Mouse (Mus musculus): ENCODE measurements around the gene Gadl1. TPM values are rescaled to one million over a fixed set of nuclear protein-coding genes. Genes with fewer than 3 reads are reported as not detected.

The Gadl1 gene
- polyA plus RNA-seq, 1 experiment from 2014 or later = 1.7 TPM

GRCm38 (mm10) chr9:115990661-115991060, 81.4 kb downstream of the Gadl1 start:
- H3K27me3 ChIP-seq (replicated peaks) = no peaks in the 10 kb centered on the region
- WGBS = 90% methylated on average over 7 of the region's 7 CpGs
- ATAC-seq (ENCODE audit: insufficient read depth, low FRiP score, low read depth) = no peak
- H3K9ac ChIP-seq = no peak overlapping the region
- H3K27ac ChIP-seq = no peak overlapping the region
- H3K4me2 ChIP-seq = no peak overlapping the region
- no peaks in the 10 kb centered on the region for H3K9me3 ChIP-seq
- H3K36me3 ChIP-seq = no peaks in the 10 kb centered on the region
- no peak overlapping the region for H3K4me3 ChIP-seq (replicated peaks)
- no peaks in the 10 kb centered on the region for H3K4me1 ChIP-seq

GRCm38 (mm10) chr9:115994772-115995171, 85.5 kb downstream of the Gadl1 start:
- H3K36me3 ChIP-seq = no peaks in the 10 kb centered on the region
- H3K27me3 ChIP-seq (replicated peaks) = no peaks in the 10 kb centered on the region
- peak overlapping the region; percentile 28; the same call in 1 of the 2 replicates for H3K27ac ChIP-seq
- ATAC-seq (ENCODE audit: insufficient read depth, low FRiP score, low read depth) = peak; percentile 47; the same call in 1 of the 2 replicates
- H3K9me3 ChIP-seq = no peaks in the 10 kb centered on the region
- no peaks in the 10 kb centered on the region for H3K4me1 ChIP-seq
- H3K4me2 ChIP-seq = no peak overlapping the region
- H3K9ac ChIP-seq = no peak overlapping the region
- no peak overlapping the region for H3K4me3 ChIP-seq (replicated peaks)
- 38% methylated on average over 2 of the region's 2 CpGs for WGBS

DNA sequence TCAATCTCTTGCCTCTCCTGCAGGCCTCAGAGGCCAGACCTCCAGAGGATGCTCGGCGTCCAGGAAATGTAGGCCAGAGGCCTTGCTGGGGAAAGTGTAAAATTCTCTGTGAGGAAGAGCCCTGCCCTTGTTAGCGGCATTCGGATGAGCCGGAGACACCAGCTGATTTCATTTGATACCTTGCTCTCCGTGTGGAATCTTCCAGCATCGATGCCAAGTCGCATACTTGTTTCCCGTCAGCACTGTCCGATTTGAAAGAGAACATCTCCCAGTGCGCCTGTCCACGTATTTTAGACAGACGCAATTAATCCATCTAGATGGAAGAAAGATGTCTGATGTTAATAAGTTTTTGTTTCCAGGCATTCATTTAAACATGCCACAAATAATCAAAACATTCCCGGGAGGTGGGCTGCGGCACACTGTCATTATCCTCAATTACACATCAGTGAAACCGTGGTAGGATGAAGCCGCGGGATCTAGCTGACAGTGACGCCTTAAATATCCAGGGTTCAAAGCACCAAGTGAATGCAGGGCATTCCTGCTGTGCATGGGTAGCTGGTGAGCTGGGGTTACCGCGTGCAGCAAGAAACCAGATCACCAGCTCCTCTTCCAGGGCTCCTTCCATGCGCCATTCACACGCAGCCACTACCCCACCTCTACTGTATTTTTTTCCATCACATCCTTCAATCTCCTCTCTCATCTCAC, 86.8 kb downstream of the Gadl1 start:
- no peaks in the 10 kb centered on the region for H3K9me3 ChIP-seq
- no peak for ATAC-seq (ENCODE audit: insufficient read depth, low FRiP score, low read depth)
- no peaks in the 10 kb centered on the region for H3K4me1 ChIP-seq
- no peak overlapping the region for H3K4me2 ChIP-seq
- no peaks in the 10 kb centered on the region for H3K27me3 ChIP-seq (replicated peaks)
- no peaks in the 10 kb centered on the region for H3K36me3 ChIP-seq
- 75% methylated on average over 23 of the region's 23 CpGs for WGBS
- H3K4me3 ChIP-seq (replicated peaks) = no peak overlapping the region
- H3K27ac ChIP-seq = no peak overlapping the region
- H3K9ac ChIP-seq = no peak overlapping the region

GRCm38 (mm10) chr9:115998383-115998782, 89.1 kb downstream of the Gadl1 start:
- no peaks in the 10 kb centered on the region for H3K4me1 ChIP-seq
- H3K27me3 ChIP-seq (replicated peaks) = no peaks in the 10 kb centered on the region
- ATAC-seq (ENCODE audit: insufficient read depth, low FRiP score, low read depth) = no peak
- H3K4me2 ChIP-seq = no peak overlapping the region
- H3K36me3 ChIP-seq = no peaks in the 10 kb centered on the region
- WGBS = 62% methylated on average over 4 of the region's 4 CpGs
- no peak overlapping the region for H3K27ac ChIP-seq
- no peaks in the 10 kb centered on the region for H3K9me3 ChIP-seq
- H3K4me3 ChIP-seq (replicated peaks) = no peak overlapping the region
- no peak overlapping the region for H3K9ac ChIP-seq

DNA sequence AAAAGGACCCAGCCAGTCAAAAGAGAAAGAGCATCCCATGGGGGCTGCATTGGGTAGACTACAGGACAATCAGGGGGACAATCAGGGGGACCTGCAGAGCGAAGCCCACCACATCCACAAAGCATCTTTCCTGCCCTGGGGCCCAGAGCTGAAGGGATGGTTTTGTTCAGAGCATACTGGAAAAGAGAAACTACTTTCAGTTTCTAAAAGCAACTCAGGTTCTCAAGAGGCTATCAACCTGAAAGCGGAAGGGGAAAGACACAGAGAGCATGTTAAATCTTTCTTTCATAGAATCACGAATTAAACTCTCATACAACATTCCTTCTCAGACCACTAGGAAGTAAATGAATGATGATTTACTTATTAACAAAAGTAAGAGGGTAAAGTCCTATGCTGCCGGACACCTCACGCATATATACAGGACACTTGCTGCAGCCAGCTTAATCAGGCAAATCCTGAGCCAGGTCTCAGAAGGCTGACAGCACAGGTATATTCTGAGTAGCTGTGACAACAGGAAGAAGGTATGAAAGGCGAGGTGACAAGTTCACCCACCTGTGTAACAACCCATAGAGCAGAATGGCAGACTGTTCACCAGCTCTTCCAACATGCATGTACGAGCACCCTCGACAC, 90.2 kb downstream of the Gadl1 start:
- ATAC-seq (ENCODE audit: insufficient read depth, low FRiP score, low read depth) = no peak
- Histone ChIP-seq H3K27me3 (replicated peaks) (no peaks in the 10 kb centered on the region), H3K4me2 (no peak overlapping the region), H3K4me1 (no peaks in the 10 kb centered on the region), H3K27ac (no peak overlapping the region), H3K4me3 (replicated peaks) (no peak overlapping the region), H3K36me3 (no peaks in the 10 kb centered on the region), H3K9me3 (no peaks in the 10 kb centered on the region), H3K9ac (no peak overlapping the region)
- 80% methylated on average over 8 of the region's 8 CpGs for WGBS

- no peak overlapping the region for H3K27ac ChIP-seq
- H3K4me2 ChIP-seq = no peak overlapping the region
- 42% methylated on average over 4 of the region's 4 CpGs for WGBS
- no peak overlapping the region for H3K4me3 ChIP-seq (replicated peaks)
- H3K4me1 ChIP-seq = 0 out of 2 replicates have a peak, but pooled peaks cover 6% of the 10 kb centered on the region
- no peaks in the 10 kb centered on the region for H3K9me3 ChIP-seq
- no peak for ATAC-seq (ENCODE audit: insufficient read depth, low FRiP score, low read depth)
- no peaks in the 10 kb centered on the region for H3K36me3 ChIP-seq
- no peak overlapping the region for H3K9ac ChIP-seq
- no peaks in the 10 kb centered on the region for H3K27me3 ChIP-seq (replicated peaks)
Observed at GRCm38 (mm10) chr9:116013911-116014310, 104.7 kb downstream of the Gadl1 start.

GRCm38 (mm10) chr9:116016221-116016620, 107.0 kb downstream of the Gadl1 start:
- no peak for ATAC-seq (ENCODE audit: insufficient read depth, low FRiP score, low read depth)
- H3K4me2 ChIP-seq = no peak overlapping the region
- H3K27ac ChIP-seq = no peak overlapping the region
- H3K4me3 ChIP-seq (replicated peaks) = no peak overlapping the region
- no peaks in the 10 kb centered on the region for H3K36me3 ChIP-seq
- H3K9me3 ChIP-seq = no peaks in the 10 kb centered on the region
- 51% methylated on average over 9 of the region's 9 CpGs for WGBS
- H3K9ac ChIP-seq = no peak overlapping the region
- no peaks in the 10 kb centered on the region for H3K27me3 ChIP-seq (replicated peaks)
- 0 out of 2 replicates have a peak, but pooled peaks cover 6% of the 10 kb centered on the region for H3K4me1 ChIP-seq

DNA sequence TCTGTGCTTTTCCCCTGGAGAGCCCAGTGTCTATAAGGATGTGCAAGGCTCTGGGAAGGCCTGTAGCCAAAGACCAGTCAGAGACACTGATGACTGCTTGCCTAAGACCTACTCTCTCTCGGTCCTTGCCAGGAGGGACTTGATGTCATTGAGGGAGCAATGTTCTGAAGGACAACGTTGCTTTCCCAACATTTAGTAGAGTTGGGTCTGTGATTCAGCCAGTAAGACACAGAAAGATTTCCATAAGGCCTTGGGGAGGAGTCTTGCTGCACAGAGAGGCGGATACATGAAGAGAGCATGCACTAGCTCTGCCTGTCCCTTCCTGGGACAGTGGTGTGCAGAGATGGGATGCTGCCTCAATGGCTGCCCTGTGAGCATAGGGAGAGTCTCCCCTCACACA, 107.8 kb downstream of the Gadl1 start:
- no peaks in the 10 kb centered on the region for H3K36me3 ChIP-seq
- H3K4me3 ChIP-seq (replicated peaks) = no peak overlapping the region
- no peaks in the 10 kb centered on the region for H3K9me3 ChIP-seq
- WGBS = 82% methylated on average over 3 of the region's 3 CpGs
- no peak for ATAC-seq (ENCODE audit: insufficient read depth, low FRiP score, low read depth)
- no peak overlapping the region for H3K27ac ChIP-seq
- 0 out of 2 replicates have a peak, but pooled peaks cover 6% of the 10 kb centered on the region for H3K4me1 ChIP-seq
- H3K9ac ChIP-seq = no peak overlapping the region
- H3K27me3 ChIP-seq (replicated peaks) = no peaks in the 10 kb centered on the region
- no peak overlapping the region for H3K4me2 ChIP-seq

- Histone ChIP-seq H3K27ac (no peak overlapping the region), H3K4me1 (0 out of 2 replicates have a peak, but pooled peaks cover 6% of the 10 kb centered on the region), H3K27me3 (replicated peaks) (no peaks in the 10 kb centered on the region), H3K9me3 (no peaks in the 10 kb centered on the region), H3K4me2 (no peak overlapping the region), H3K9ac (no peak overlapping the region), H3K36me3 (no peaks in the 10 kb centered on the region), H3K4me3 (replicated peaks) (no peak overlapping the region)
- WGBS = 86% methylated on average over 7 of the region's 7 CpGs
- ATAC-seq (ENCODE audit: insufficient read depth, low FRiP score, low read depth) = no peak
Observed at GRCm38 (mm10) chr9:116018586-116018985, 109.3 kb downstream of the Gadl1 start.

DNA sequence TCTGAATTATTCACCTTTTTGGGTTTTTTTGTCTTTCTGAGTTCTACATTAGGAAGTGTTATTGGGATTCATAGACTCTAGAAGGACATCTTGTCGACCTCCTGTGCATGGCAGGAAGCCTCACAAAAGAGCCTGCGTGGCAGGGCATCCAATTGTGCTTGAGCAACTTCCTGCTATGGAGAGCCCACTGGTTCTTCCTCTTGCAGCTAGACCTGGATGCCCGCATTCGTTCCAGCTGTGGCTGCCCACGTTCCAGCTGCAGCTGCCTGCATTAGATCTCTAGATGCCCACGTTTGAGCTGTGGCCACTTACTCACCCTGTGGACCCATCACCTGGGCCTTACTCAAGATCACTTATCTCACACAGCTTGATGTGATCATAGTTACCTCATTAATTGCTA, 116.1 kb downstream of the Gadl1 start:
- H3K4me2 ChIP-seq = no peak overlapping the region

DNA sequence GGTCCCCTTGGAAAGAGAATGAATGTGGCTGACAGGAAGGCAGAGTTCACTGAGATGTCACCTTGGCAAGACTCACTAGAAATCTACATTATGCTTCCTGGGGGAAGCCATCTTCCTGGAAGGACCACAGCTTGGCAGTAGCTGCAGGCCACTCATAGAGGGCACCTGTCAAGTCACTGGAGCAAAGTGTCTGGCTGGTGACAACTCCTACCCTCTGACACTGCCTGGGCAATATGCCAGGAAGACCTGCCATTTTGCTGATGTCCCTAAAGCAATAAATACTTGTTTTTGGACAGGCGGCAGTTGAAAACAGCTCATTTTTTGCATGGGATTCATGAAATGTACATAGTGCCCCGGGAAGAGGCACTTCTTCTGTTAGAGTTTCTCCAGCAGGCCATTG, 119.8 kb downstream of the Gadl1 start:
- Histone ChIP-seq H3K27ac (no peak overlapping the region), H3K4me2 (no peak overlapping the region), H3K36me3 (no peaks in the 10 kb centered on the region), H3K9ac (no peak overlapping the region), H3K4me3 (replicated peaks) (no peak overlapping the region), H3K4me1 (0 out of 2 replicates have a peak, but pooled peaks cover 3% of the 10 kb centered on the region), H3K27me3 (replicated peaks) (no peaks in the 10 kb centered on the region), H3K9me3 (no peaks in the 10 kb centered on the region)
- ATAC-seq (ENCODE audit: insufficient read depth, low FRiP score, low read depth) = no peak
- 93% methylated on average over 2 of the region's 2 CpGs for WGBS

More for the DNA sequence above, 116.1 kb downstream of the Gadl1 start:
- ATAC-seq (ENCODE audit: insufficient read depth, low FRiP score, low read depth) = no peak
- Histone ChIP-seq H3K9ac (no peak overlapping the region), H3K4me3 (replicated peaks) (no peak overlapping the region), H3K4me1 (no peaks in the 10 kb centered on the region), H3K36me3 (no peaks in the 10 kb centered on the region), H3K27ac (no peak overlapping the region), H3K27me3 (replicated peaks) (no peaks in the 10 kb centered on the region), H3K9me3 (no peaks in the 10 kb centered on the region)
- 78% methylated on average over 6 of the region's 6 CpGs for WGBS

DNA sequence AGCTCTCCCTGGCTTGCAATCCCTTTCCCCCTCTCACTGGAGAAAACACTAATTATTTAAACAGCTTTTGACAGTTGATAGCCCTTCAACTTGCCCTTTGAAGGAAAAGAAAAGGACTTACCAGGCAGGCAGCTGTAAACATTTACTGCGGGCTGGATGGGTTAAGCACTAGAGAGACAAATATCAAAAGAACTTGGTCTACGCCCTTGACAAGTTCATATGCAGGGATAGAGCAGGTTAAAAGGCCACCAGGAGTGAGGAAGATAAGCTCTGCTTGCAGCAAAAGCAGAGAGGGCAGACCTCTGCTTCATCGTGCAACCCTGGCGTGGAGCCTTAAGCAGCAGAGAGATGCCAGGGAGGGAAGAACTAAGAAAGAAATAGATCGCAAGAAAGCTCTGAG, 123.5 kb downstream of the Gadl1 start:
- H3K9me3 ChIP-seq = no peaks in the 10 kb centered on the region
- no peak overlapping the region for H3K4me2 ChIP-seq
- H3K4me3 ChIP-seq (replicated peaks) = no peak overlapping the region
- no peak for ATAC-seq (ENCODE audit: insufficient read depth, low FRiP score, low read depth)
- no peaks in the 10 kb centered on the region for H3K27me3 ChIP-seq (replicated peaks)
- no peak overlapping the region for H3K27ac ChIP-seq
- no peaks in the 10 kb centered on the region for H3K36me3 ChIP-seq
- WGBS = 35% methylated on average over 5 of the region's 5 CpGs
- no peak overlapping the region for H3K9ac ChIP-seq
- 0 out of 2 replicates have a peak, but pooled peaks cover 3% of the 10 kb centered on the region for H3K4me1 ChIP-seq

Data from stomach, embryonic 15.5 days (tissue).